Mouse (Mus musculus) hindbrain, embryonic 16.5 days (tissue): ENCODE data around the gene Gpr4. TPM values are rescaled to one million over a fixed set of nuclear protein-coding genes. Genes with fewer than 3 reads are reported as not detected.

Experiments used
- ATAC-seq: fragments of 200-750 bp; cut with Nextera tagmentation; 2 replicates; pipeline ENCODE4 v1.8.0; 2017; ENCODE audit warnings: moderate TSS enrichment, moderate library complexity
- H3K27ac ChIP-seq: fragments of 300-500 bp; sonication (generic); 2 replicates; pipeline ENCODE4 v1.5.1; 2014; ENCODE audit warnings: low read depth, mild to moderate bottlenecking, control low read depth, low read length, moderate library complexity
- H3K27me3 ChIP-seq: fragments of 300-500 bp; sonication (generic); replicated peaks from 2 replicates; pipeline ENCODE4 v1.6.1; 2014; ENCODE audit warnings: low read length; ENCODE audit not compliant: control insufficient read depth, insufficient read depth
- H3K36me3 ChIP-seq: fragments of 300-500 bp; sonication (generic); 2 replicates; pipeline ENCODE4 v1.6.1; 2014; ENCODE audit warnings: mild to moderate bottlenecking, low read length, moderate library complexity, mixed read lengths; ENCODE audit not compliant: control insufficient read depth, insufficient read depth
- H3K4me1 ChIP-seq: fragments of 300-500 bp; sonication (generic); 2 replicates; pipeline ENCODE4 v1.6.1; 2014; ENCODE audit warnings: low read depth, low read length; ENCODE audit not compliant: control insufficient read depth, insufficient read depth
- H3K4me2 ChIP-seq: fragments of 300-500 bp; sonication (generic); 2 replicates; pipeline ENCODE4 v1.6.1; 2014; ENCODE audit warnings: mild to moderate bottlenecking, low read length, control low read depth, moderate library complexity
- H3K4me3 ChIP-seq: fragments of 300-500 bp; sonication (generic); 2 replicates; pipeline ENCODE4 v1.5.1; 2014; ENCODE audit warnings: mild to moderate bottlenecking, low read length, control low read depth, moderate library complexity
- H3K9ac ChIP-seq: fragments of 300-500 bp; sonication (generic); 2 replicates; pipeline ENCODE4 v1.6.1; 2014; ENCODE audit warnings: low read depth, mild to moderate bottlenecking, control low read depth, low read length, moderate library complexity
- H3K9me3 ChIP-seq: fragments of 300-500 bp; sonication (generic); 2 replicates; pipeline ENCODE4 v1.6.1; 2014; ENCODE audit warnings: mild to moderate bottlenecking, low read length, moderate library complexity; ENCODE audit not compliant: control insufficient read depth
- WGBS: fragments of 180-500 bp; shearing (Covaris S2); extraction: QIAGEN DNeasy Blood & Tissue Kit; methylation state at CpG from one replicate; pipeline ENCODE4 v1.1.7; 2014; 5-methylcytosine and 5-hydroxymethylcytosine counted together
- polyA plus RNA-seq: library from polyadenylated mRNA; unstranded; fragments of >200 nt; fragmentation: Nextera tagmentation; extraction: Ambion mirVana; gene quantifications from 2 replicates; pipeline ENCODE4 v1.2.1, GENCODE M21; 2015

Gene Gpr4
- polyA plus RNA-seq, 1 experiment from 2014 or later: 3.1 TPM

- H3K9me3 ChIP-seq: no peaks in the 10 kb centered on the region
- H3K4me3 ChIP-seq: no peak overlapping the region; the same call in 1 of the 2 replicates
- peaks cover 21% of the 10 kb centered on the region for H3K4me1 ChIP-seq
- 43% methylated on average over 6 of the region's 6 CpGs for WGBS
- H3K27me3 ChIP-seq: peaks cover 5% of the 10 kb centered on the region
- no peak overlapping the region for H3K9ac ChIP-seq
- no peaks in the 10 kb centered on the region; the same call in 1 of the 2 replicates for H3K36me3 ChIP-seq
- H3K4me2 ChIP-seq: peak overlapping the region; percentile 81
- H3K27ac ChIP-seq: no peak overlapping the region
- no peak for ATAC-seq
These were observed 32.4 kb upstream of the Gpr4 start for GRCm38 (mm10) chr7:19179936-19180335.

GRCm38 (mm10) chr7:19180862-19181429 lies 31.4 kb upstream of the Gpr4 start:
- H3K4me1 ChIP-seq: peaks cover 21% of the 10 kb centered on the region

GRCm38 (mm10) chr7:19184250-19184649 lies 28.1 kb upstream of the Gpr4 start:
- no peak overlapping the region for H3K4me2 ChIP-seq
- 61% methylated on average over 2 of the region's 2 CpGs for WGBS
- H3K27ac ChIP-seq: peak overlapping the region; percentile 46; the same call in 1 of the 2 replicates
- H3K9me3 ChIP-seq: no peaks in the 10 kb centered on the region
- peak overlapping the region; percentile 2; the same call in 1 of the 2 replicates for H3K9ac ChIP-seq
- no peak for ATAC-seq
- peaks cover 5% of the 10 kb centered on the region for H3K27me3 ChIP-seq
- H3K4me3 ChIP-seq: no peak overlapping the region
- H3K36me3 ChIP-seq: peaks cover 3% of the 10 kb centered on the region; the same call in 1 of the 2 replicates
- peaks cover 10% of the 10 kb centered on the region for H3K4me1 ChIP-seq

More at GRCm38 (mm10) chr7:19180862-19181429, 31.4 kb upstream of the Gpr4 start:
- Histone ChIP-seq H3K4me2 (peak overlapping the region; percentile 49), H3K4me3 (peak overlapping the region; percentile 35), H3K9me3 (no peaks in the 10 kb centered on the region), H3K27ac (no peak overlapping the region), H3K27me3 (peaks cover 5% of the 10 kb centered on the region), H3K9ac (peak overlapping the region; percentile 38; the same call in 1 of the 2 replicates), H3K36me3 (no peaks in the 10 kb centered on the region; the same call in 1 of the 2 replicates)
- 2% methylated on average over 10 of the region's 27 CpGs for WGBS
- ATAC-seq: no peak

- H3K4me2 ChIP-seq: no peak overlapping the region
These were observed 27.6 kb upstream of the Gpr4 start for GRCm38 (mm10) chr7:19184758-19185157.

GRCm38 (mm10) chr7:19194676-19195075 lies 17.7 kb upstream of the Gpr4 start:
- Histone ChIP-seq H3K9me3 (0 out of 2 replicates have a peak, but pooled peaks cover 2% of the 10 kb centered on the region), H3K9ac (no peak overlapping the region), H3K27me3 (no peaks in the 10 kb centered on the region), H3K4me3 (no peak overlapping the region), H3K4me2 (no peak overlapping the region), H3K4me1 (no peaks in the 10 kb centered on the region), H3K36me3 (peaks cover 46% of the 10 kb centered on the region), H3K27ac (no peak overlapping the region)
- no peak for ATAC-seq
- 99% methylated on average over 4 of the region's 4 CpGs for WGBS

More at GRCm38 (mm10) chr7:19184758-19185157, 27.6 kb upstream of the Gpr4 start:
- peaks cover 3% of the 10 kb centered on the region; the same call in 1 of the 2 replicates for H3K36me3 ChIP-seq
- no peak for ATAC-seq
- 37% methylated on average over 6 of the region's 6 CpGs for WGBS
- no peak overlapping the region for H3K4me3 ChIP-seq
- H3K27me3 ChIP-seq: peaks cover 4% of the 10 kb centered on the region
- peak overlapping the region; percentile 46 for H3K27ac ChIP-seq
- H3K4me1 ChIP-seq: peaks cover 5% of the 10 kb centered on the region
- H3K9ac ChIP-seq: peak overlapping the region; percentile 2; the same call in 1 of the 2 replicates
- H3K9me3 ChIP-seq: no peaks in the 10 kb centered on the region

GRCm38 (mm10) chr7:19196676-19197075 lies 15.7 kb upstream of the Gpr4 start:
- ATAC-seq: no peak
- Histone ChIP-seq H3K4me1 (no peaks in the 10 kb centered on the region), H3K4me2 (no peak overlapping the region), H3K36me3 (peaks cover 37% of the 10 kb centered on the region), H3K27me3 (no peaks in the 10 kb centered on the region), H3K9ac (no peak overlapping the region), H3K27ac (no peak overlapping the region), H3K4me3 (no peak overlapping the region), H3K9me3 (0 out of 2 replicates have a peak, but pooled peaks cover 2% of the 10 kb centered on the region)
- WGBS: 69% methylated on average over 6 of the region's 6 CpGs

- 30% methylated on average over 2 of the region's 2 CpGs for WGBS
These were observed 14.4 kb upstream of the Gpr4 start for GRCm38 (mm10) chr7:19197985-19198384.

GRCm38 (mm10) chr7:19201660-19202059 lies 10.7 kb upstream of the Gpr4 start:
- no peaks in the 10 kb centered on the region for H3K4me1 ChIP-seq
- H3K4me2 ChIP-seq: no peak overlapping the region
- peaks cover 28% of the 10 kb centered on the region for H3K36me3 ChIP-seq
- no peak overlapping the region for H3K4me3 ChIP-seq
- no peaks in the 10 kb centered on the region for H3K9me3 ChIP-seq
- no peak overlapping the region for H3K9ac ChIP-seq
- no peaks in the 10 kb centered on the region for H3K27me3 ChIP-seq
- WGBS: 67% methylated on average over 13 of the region's 15 CpGs
- peak; percentile 26; the same call in 1 of the 2 replicates for ATAC-seq
- H3K27ac ChIP-seq: no peak overlapping the region

More at GRCm38 (mm10) chr7:19197985-19198384, 14.4 kb upstream of the Gpr4 start:
- no peak overlapping the region for H3K4me3 ChIP-seq
- H3K27ac ChIP-seq: no peak overlapping the region
- no peaks in the 10 kb centered on the region for H3K27me3 ChIP-seq
- no peak overlapping the region for H3K9ac ChIP-seq
- H3K36me3 ChIP-seq: peaks cover 31% of the 10 kb centered on the region
- H3K9me3 ChIP-seq: 0 out of 2 replicates have a peak, but pooled peaks cover 2% of the 10 kb centered on the region
- H3K4me2 ChIP-seq: no peak overlapping the region
- H3K4me1 ChIP-seq: no peaks in the 10 kb centered on the region
- ATAC-seq: no peak

- H3K27me3 ChIP-seq: no peaks in the 10 kb centered on the region
- 64% methylated on average over 15 of the region's 15 CpGs for WGBS
- ATAC-seq: peak; percentile 38; the same call in 1 of the 2 replicates
- no peak overlapping the region for H3K4me3 ChIP-seq
- peaks cover 25% of the 10 kb centered on the region for H3K36me3 ChIP-seq
- no peak overlapping the region for H3K9ac ChIP-seq
- H3K27ac ChIP-seq: no peak overlapping the region
- no peaks in the 10 kb centered on the region for H3K4me1 ChIP-seq
- no peak overlapping the region for H3K4me2 ChIP-seq
- no peaks in the 10 kb centered on the region for H3K9me3 ChIP-seq
These were observed 10.1 kb upstream of the Gpr4 start for GRCm38 (mm10) chr7:19202065-19202850.
